Mouse (Mus musculus) liver, embryonic 14.5 days (tissue): ENCODE data around the gene Cyp2d12. TPM values are rescaled to one million over a fixed set of nuclear protein-coding genes. Genes with fewer than 3 reads are reported as not detected.
"Not testable (repeated sequence)": the region's sequence is repeated elsewhere in the genome, so short reads cannot be mapped to it uniquely, and the experiment has no call there.

ENCODE experiments used
- ATAC-seq: fragments of 200-750 bp; cut with Nextera tagmentation; 2 replicates; pipeline ENCODE4 v1.8.0; 2017; ENCODE audit warnings: moderate number of reproducible peaks, mild to moderate bottlenecking, moderate library complexity; ENCODE audit not compliant: insufficient read depth
- DNase-seq, 3 experiments: peaks; one replicate each; pipeline ENCODE4 v3.0.0-alpha.2; 2012 to 2013; ENCODE audit warnings: low read depth in 3 of 3, low spot score in 3 of 3
- H3K27ac ChIP-seq: fragments of 300-500 bp; sonication (generic); 2 replicates; pipeline ENCODE4 v1.5.1; 2014; ENCODE audit warnings: moderate library complexity, mild to moderate bottlenecking, control low read depth, inconsistent platforms
- H3K27me3 ChIP-seq: fragments of 300-500 bp; sonication (generic); 2 replicates; pipeline ENCODE4 v1.6.1; 2014; ENCODE audit warnings: mild to moderate bottlenecking, low read length, moderate library complexity; ENCODE audit not compliant: control insufficient read depth, insufficient read depth
- H3K36me3 ChIP-seq: fragments of 300-500 bp; sonication (generic); replicated peaks from 2 replicates; pipeline ENCODE4 v1.6.1; 2014; ENCODE audit warnings: low read depth; ENCODE audit not compliant: control insufficient read depth, insufficient read depth
- H3K4me1 ChIP-seq, 2 experiments: fragments of 200-500 bp in 1 of 2; fragments of 300-500 bp in 1 of 2; sonication (generic) in 1 of 2; replicated peaks; 2 replicates each; pipeline ENCODE4 v1.6.1; 2012 to 2014; ENCODE audit warnings: antibody characterized with exemption in 1 of 2, inconsistent platforms in 1 of 2, low read length in 1 of 2; ENCODE audit not compliant: control insufficient read depth in 2 of 2, insufficient read depth in 2 of 2
- H3K4me2 ChIP-seq: fragments of 300-500 bp; sonication (generic); 2 replicates; pipeline ENCODE4 v1.6.1; 2014; ENCODE audit warnings: low read depth, mild to moderate bottlenecking, control low read depth, moderate library complexity
- H3K4me3 ChIP-seq, 2 experiments: fragments of 200-500 bp in 1 of 2; fragments of 300-500 bp in 1 of 2; sonication (generic) in 1 of 2; 2 replicates each; pipeline ENCODE4 v1.5.1; 2012 to 2014; ENCODE audit warnings: low read depth in 2 of 2, low read length in 2 of 2, mild to moderate bottlenecking in 2 of 2, control low read depth in 1 of 2, inconsistent platforms in 1 of 2, moderate library complexity in 1 of 2; ENCODE audit not compliant: insufficient read depth in 1 of 2
- H3K9ac ChIP-seq: fragments of 300-500 bp; sonication (generic); replicated peaks from 2 replicates; pipeline ENCODE4 v1.6.1; 2014; ENCODE audit warnings: mild to moderate bottlenecking, control low read depth, moderate library complexity
- H3K9me3 ChIP-seq: fragments of 300-500 bp; sonication (generic); 2 replicates; pipeline ENCODE4 v1.6.1; 2016; ENCODE audit warnings: low read length, mixed read lengths; ENCODE audit not compliant: control insufficient read depth
- CTCF ChIP-seq: IDR thresholded peaks from 2 replicates; pipeline ENCODE4 v1.5.1; 2016; ENCODE audit warnings: antibody characterized with exemption, low read depth, control low read depth
- EP300 ChIP-seq: IDR thresholded peaks from 2 replicates; pipeline ENCODE4 v1.6.1; 2016; ENCODE audit warnings: antibody characterized with exemption, low read depth
- WGBS: fragments of 180-500 bp; shearing (Covaris S2); extraction: QIAGEN DNeasy Blood & Tissue Kit; methylation state at CpG from one replicate; pipeline ENCODE4 v1.1.7; 2014; ENCODE audit not compliant: insufficient replicate concordance; 5-methylcytosine and 5-hydroxymethylcytosine counted together
- polyA plus RNA-seq, 2 experiments: library from polyadenylated mRNA; depleted of rRNA in 1 of 2; stranded (reverse) in 1 of 2; unstranded in 1 of 2; fragments of >200 nt; fragmentation: Nextera tagmentation in 1 of 2; extraction: Ambion mirVana in 1 of 2; gene quantifications; 2 replicates each; pipeline versions ENCODE4 v1.2.1 to v1.2.3; 2012 to 2014

The Cyp2d12 gene
- polyA plus RNA-seq, 2 experiments, result not detected

GRCm38 (mm10) chr15:82532721-82533120 lies 22.2 kb upstream of the Cyp2d12 start:
- H3K36me3 ChIP-seq, H3K27ac ChIP-seq, H3K4me1 ChIP-seq, H3K27me3 ChIP-seq, ATAC-seq, DNase-seq, H3K4me3 ChIP-seq, H3K4me2 ChIP-seq, H3K9me3 ChIP-seq, H3K9ac ChIP-seq: not testable (repeated sequence)
- WGBS, result 65% methylated on average over 3 of the region's 3 CpGs

DNA sequence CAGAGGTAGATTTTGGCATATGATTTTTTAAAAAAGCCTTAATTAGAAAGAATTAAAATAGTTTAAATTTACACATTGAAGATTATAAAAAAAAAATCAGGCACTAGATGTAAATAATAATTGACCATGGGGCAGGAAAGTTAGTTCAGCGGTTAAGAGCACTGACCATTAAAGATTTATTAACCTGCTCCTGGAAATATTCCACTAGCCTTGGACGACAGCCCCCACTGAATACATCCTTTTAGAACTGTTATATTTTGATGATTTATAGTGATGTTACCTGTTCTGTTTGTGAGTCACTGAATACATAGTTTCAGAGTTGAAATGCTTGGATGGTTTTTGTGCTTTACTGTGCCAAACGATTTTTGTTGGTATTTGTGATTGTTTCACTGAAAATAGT lies 11.9 kb upstream of the Cyp2d12 start:
- ATAC-seq, H3K4me1 ChIP-seq, DNase-seq, H3K36me3 ChIP-seq, H3K4me3 ChIP-seq, H3K9me3 ChIP-seq, H3K27ac ChIP-seq, H3K4me2 ChIP-seq, H3K27me3 ChIP-seq, H3K9ac ChIP-seq: not testable (repeated sequence)
- 45% methylated on average over 3 of the region's 3 CpGs for WGBS

GRCm38 (mm10) chr15:82544561-82544960 lies 10.3 kb upstream of the Cyp2d12 start:
- H3K27me3 ChIP-seq, H3K9ac ChIP-seq, H3K9me3 ChIP-seq, DNase-seq, H3K4me1 ChIP-seq, ATAC-seq, H3K4me3 ChIP-seq, H3K36me3 ChIP-seq, H3K4me2 ChIP-seq, H3K27ac ChIP-seq: not testable (repeated sequence)

GRCm38 (mm10) chr15:82547753-82548152 lies 7.1 kb upstream of the Cyp2d12 start:
- not testable (repeated sequence) for DNase-seq, ATAC-seq

GRCm38 (mm10) chr15:82553211-82553610 lies 1.7 kb upstream of the Cyp2d12 start:
- H3K36me3 ChIP-seq, DNase-seq, H3K4me2 ChIP-seq, H3K27me3 ChIP-seq, H3K27ac ChIP-seq, H3K9me3 ChIP-seq, H3K4me3 ChIP-seq, ATAC-seq, H3K9ac ChIP-seq, H3K4me1 ChIP-seq: not testable (repeated sequence)
- WGBS, result 64% methylated on average over 2 of the region's 2 CpGs

More at GRCm38 (mm10) chr15:82547753-82548152, 7.1 kb upstream of the Cyp2d12 start:
- not testable (repeated sequence) for H3K27me3 ChIP-seq, H3K9ac ChIP-seq, H3K4me1 ChIP-seq, H3K4me3 ChIP-seq, H3K9me3 ChIP-seq, H3K36me3 ChIP-seq, H3K27ac ChIP-seq, H3K4me2 ChIP-seq
- 75% methylated on average over 4 of the region's 4 CpGs for WGBS

- H3K27me3 ChIP-seq, result no peaks in the 10 kb centered on the region
- ATAC-seq (no peak), DNase-seq (no peak)
- no peak overlapping the region for H3K4me3 ChIP-seq
- H3K27ac ChIP-seq, result no peak overlapping the region
- 46% methylated on average over 1 of the region's 1 CpGs for WGBS
- H3K4me2 ChIP-seq, result no peak overlapping the region
- no peaks in the 10 kb centered on the region for H3K9me3 ChIP-seq
- no peaks in the 10 kb centered on the region for H3K4me1 ChIP-seq
- no peak for TF ChIP-seq CTCF
- TF ChIP-seq EP300, result no peak
- no peaks in the 10 kb centered on the region for H3K36me3 ChIP-seq
- H3K9ac ChIP-seq, result no peak overlapping the region
Observed at GRCm38 (mm10) chr15:82572856-82573255, 18.0 kb downstream of the Cyp2d12 start.
